Mouse (Mus musculus) neural tube, embryonic 10.5 days (tissue): ENCODE measurements at regions not wholly inside any gene's neighbourhood (a gene's known extent, or its start where the extent isn't known, plus 50 kb on each side); places are given as distances from the start of the nearest gene placed in this dataset.

ENCODE experiments used
- DNase-seq: peaks from one replicate; pipeline ENCODE4 v3.0.0-alpha.2; 2017; ENCODE audit warnings: low spot score; ENCODE audit errors: extremely low spot score

DNA sequence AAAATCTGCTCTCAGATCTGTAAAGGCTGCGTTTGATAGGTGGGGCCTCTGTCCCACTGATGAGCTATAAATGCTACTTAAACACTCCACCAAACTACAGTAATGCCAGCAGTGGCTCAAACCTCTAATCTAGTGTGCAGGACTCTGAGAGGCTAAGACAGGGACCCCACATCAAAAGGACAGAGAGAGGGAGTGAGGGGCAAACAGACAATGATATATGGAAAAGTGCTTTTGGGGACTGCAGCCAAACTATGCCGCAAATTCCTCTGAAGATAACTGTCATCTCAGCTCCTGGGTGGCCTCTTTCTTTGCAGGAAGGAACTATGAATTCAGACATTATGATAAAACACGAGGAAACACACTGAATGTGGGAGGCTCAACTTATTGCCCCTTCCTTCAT lies 138.9 kb upstream of the Ddit4l start:
- DNase-seq = no peak

DNA sequence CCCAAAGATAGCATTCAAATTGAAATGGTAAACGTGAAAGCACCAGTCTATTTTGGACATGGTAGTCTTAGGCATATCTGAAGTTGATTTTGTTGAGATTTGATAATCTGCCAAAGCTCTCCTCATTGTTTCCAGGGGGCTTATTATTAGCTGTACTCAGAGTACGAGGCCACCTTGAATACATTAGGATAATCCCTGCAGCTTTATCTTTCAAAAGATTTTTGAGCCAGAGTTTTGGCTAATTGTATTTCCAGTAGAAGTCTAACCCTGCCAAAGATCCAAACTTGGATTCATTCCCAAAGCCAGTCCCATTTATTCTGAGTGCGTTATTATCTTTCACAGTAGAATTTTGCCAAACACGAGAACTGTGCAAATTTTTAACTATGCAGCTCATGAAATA lies 138.4 kb upstream of the Ddit4l start:
- DNase-seq = no peak

- DNase-seq = no peak
Measured at GRCm38 (mm10) chr3:137489592-137489991, 131.8 kb upstream of the Ddit4l start.

DNA sequence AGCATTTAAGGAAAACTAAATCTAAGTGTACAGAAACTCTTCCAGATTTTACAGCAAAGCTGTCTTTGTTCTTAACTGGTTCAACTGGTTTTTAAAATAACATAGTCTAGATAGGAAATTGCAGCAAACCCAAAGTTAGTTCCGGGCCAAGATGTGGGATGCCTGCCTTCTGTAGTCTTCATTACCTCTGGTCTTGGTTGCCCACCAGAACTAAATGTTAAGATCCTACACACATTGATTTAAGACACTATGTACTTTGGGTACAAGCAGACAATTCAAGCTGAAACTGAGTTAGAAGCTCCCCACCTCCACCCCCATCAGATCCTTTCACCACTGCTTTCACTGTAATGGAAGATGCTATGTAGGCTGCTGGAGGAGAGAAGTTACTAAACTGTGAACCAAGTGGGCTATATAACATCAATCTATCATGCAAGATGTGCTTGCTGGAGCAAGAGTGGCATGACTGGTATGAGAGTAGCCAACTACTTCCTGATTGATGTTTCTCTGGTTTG lies 129.8 kb upstream of the Ddit4l start:
- no peak for DNase-seq

DNA sequence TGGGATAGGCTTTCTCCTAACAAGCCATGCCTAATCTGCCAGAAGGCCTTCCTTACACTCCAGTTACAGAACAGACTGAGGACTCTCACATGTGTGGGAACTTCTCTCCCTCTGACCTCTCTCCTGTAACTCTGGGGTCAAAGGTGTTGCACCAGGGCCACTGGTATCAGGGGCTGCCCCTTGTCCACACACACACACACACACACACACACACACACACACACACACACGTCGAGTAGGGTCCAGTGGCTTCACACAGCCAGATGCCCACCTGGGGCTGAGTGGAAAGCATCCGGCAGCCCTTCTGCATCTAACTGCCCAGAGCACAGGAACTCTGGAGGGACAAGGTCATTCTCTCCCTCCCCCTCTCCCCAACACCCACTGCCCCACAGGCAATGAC lies 123.1 kb upstream of the Ddit4l start:
- no peak for DNase-seq

DNA sequence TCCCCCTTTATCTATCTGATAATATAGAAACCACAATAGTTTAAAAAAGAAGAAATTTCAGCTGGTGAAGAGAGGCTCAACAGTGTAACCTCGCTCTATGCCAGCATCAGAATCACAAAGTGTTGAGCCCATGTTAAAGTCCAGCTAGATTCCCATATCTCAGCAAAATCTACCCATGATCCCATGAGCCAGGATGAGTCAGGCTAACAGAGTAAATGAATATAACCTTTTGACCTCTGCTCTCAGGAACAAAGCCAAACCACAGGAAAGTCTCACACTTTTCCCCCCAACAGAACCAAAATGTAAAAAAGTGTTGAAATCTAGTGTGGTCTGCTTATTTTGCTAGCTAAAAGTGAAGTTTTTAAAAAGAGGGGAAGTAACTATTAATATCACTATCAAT lies 110.1 kb upstream of the Ddit4l start:
- no peak for DNase-seq

GRCm38 (mm10) chr3:137512411-137512810 lies 109.0 kb upstream of the Ddit4l start:
- no peak for DNase-seq

DNA sequence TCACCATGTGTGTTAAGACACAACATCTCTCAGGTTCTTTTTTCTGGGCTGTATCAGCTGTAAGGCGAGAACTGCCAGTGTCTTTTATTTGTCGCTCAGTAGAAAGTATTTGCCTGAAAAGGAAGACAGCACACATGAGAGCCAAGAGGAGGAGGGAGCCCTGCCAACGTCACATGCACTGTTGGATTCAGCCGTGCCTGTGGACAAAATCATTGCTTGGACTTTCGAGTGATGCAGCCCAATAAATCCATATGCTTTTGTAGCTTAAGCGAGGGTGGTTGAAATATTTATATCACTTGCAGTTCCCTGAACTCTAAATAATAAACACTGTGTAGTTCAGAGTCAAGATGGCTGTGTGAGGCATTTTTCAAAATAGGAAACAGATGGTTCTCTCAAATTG lies 108.4 kb upstream of the Ddit4l start:
- DNase-seq = no peak

DNA sequence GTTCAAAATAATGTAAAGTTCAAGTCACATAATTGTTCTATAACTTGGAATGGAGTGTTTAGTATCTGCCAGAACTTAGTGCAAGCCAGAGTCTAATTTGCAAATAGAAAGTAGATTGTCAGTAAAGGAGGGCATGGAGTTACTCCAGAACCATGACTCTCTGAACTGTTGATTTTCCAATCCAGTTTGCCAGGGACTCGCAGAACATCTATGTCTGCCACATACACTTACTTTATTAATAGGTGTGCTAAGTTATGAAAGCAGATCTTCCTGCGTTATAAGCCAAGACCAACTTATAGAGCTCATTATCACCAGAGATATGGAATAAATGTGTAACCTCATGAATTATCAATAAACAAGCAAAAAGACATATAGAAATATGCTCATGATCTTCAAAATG lies 107.2 kb upstream of the Ddit4l start:
- no peak for DNase-seq

DNA sequence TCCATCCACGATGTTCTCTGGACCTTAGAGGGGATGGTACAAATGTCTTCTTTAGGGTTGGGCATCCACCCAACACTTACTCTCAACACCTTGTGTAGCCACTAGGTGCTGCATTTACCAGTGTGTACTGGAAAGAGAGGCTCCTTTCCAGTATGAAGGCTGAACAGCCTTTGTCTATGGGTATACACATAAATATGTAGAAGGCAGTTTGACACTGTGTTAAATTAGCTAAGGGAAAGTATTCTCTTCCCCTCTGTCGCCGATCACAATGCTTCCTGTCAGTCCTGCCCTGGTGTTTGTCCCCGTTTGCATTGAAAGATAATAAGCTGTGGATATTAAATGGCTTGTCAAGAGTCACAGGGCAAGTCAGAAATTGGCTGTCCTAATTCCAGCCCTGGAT lies 104.0 kb upstream of the Ddit4l start:
- DNase-seq = no peak

DNA sequence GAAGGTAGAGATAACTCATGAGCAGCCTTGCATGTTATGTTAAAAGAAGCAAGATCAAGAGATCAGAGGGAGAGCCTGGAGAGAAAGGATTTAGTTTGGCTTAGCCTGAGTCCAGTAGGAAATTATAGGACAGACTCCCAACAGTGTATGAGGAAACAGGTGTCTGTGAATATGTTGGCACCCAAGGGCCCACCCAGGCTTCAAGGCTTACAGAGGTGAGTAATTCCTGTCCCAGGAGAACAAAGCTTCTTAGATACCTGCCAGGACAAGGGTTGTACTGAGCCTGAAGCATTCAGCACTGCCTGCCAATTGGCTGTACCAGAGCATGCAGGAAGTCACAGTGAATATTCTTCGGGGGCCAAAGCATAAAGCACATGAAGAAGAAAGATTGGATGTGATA lies 101.2 kb upstream of the Ddit4l start:
- DNase-seq = no peak

DNA sequence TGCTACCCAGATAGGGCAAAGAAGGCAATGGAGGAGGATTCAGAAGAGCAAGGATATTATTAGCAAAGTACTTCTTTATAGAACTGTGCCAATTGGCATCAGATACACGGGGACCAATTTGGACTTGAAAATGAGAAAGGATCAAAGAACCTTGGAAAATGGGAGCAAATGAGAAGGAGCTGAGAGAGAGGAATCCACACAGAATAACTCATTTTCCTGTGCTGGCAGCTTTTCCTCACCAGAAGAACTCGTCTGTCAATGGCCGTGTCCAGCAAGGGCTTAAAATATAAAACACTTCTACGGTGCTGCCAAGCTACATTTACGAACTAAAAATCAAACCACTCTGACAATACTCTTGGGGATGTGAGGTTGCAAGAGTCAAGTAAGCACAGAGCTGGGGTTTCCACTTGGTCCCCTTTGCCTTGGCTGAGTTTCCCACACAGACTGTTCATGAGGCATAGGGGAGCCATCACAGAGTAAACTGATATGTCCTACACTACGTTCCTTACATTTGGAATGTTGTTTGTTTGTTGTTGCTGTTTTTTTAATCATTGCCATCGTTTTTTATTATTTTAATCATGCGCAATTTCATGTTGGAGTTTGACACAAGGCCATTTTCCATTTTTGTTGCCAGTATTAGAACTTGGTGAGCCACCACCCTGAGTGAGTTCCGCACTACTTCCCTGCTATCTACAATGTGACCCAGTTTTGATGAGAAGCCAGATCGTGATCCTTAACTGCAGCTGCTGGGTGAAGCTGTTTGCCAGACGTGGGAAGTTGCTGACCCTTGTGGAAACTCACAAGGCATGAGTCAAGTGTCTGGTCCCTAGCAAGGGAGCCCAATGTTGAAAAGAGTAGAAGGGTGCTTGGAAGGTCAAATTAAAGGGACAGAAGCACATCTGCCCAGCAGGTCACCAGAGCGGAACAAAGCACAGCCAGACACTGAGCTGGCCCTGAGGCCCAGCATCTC lies 95.5 kb upstream of the Ddit4l start:
- no peak for DNase-seq

- no peak for DNase-seq
Measured at GRCm38 (mm10) chr3:137529592-137529960, 91.8 kb upstream of the Ddit4l start.

DNA sequence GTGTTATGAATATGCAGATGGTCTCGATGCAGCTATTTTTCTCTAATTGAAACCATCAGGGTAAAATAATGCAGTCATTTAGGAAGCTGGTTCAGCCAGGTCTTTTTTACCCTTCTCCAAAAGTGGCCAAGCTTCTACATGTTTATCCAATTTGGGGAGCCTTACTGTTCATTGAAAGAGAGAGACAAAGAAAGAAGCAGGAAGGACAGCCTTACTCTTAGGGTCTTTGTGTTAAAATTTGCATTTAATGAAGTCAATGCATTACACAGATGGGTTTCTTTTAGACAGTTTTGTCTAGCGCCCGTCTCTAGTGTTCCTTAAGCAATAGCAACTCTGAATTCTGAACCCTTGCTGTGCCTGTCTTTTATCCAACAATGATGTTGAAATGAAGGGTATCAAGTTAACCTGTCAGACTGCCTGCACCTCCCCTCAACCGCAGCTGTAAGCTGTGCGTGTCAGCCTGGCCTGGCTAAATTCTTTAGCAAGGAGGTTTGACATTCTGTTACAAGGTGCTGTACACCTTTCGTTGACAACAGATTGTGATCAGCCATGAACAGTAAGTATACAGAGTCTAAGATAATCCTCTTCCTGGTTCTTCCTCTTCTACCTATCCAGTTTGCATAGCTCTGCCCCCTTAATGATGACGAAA lies 91.3 kb upstream of the Ddit4l start:
- no peak for DNase-seq

DNA sequence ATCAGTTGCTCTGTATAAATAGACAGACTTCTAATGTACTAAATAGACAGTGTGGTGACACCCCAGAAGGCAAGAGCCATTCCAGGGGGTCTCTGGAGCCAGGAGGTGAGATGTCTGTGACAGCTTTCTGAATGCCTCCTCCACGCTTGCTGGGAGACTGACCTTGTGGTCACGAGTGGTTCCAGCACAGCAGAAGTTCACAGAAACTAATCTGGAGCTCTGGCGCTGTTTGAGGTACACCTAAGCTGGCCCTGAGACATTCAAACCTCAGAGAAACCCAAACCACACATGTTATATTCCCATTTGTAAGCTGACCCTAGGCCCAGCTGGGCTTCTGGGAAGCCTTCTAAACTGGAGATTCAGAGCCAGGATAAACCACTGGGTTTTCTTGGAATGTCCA lies 79.7 kb upstream of the Ddit4l start:
- no peak for DNase-seq

- DNase-seq = no peak
Measured at GRCm38 (mm10) chr3:137542343-137542742, 79.1 kb upstream of the Ddit4l start.

- peak; percentile 61 for DNase-seq
Measured at GRCm38 (mm10) chr3:137547414-137547877, 74.0 kb upstream of the Ddit4l start.

GRCm38 (mm10) chr3:137547938-137548337 lies 73.5 kb upstream of the Ddit4l start:
- DNase-seq = peak; percentile 51

DNA sequence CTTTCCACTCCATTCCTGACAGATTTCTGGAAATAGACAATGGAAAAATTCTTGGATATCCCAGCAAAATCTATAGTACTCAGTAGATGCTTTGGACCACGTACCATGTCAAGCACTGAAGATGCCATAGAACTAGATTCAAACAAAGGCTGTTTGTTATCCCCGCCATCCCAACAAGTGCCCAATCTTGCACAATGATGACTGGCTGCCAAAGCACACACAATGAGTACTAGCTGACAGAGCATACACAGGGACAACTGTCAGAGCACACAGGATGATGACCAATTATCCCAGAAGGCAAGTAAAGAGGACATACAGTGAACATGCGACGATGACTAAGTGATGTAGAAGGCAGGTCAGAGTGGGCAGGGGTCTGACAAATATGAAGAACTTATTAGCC lies 70.7 kb upstream of the Ddit4l start:
- DNase-seq = no peak

- DNase-seq = no peak
Measured at GRCm38 (mm10) chr3:137552472-137553336, 68.7 kb upstream of the Ddit4l start.

- DNase-seq = no peak
Measured at GRCm38 (mm10) chr3:137560851-137561449, 60.5 kb upstream of the Ddit4l start.
